Mouse (Mus musculus) gastrocnemius, postnatal 14 days (tissue): Measurements from ENCODE around the gene Mrps10. TPM values are rescaled to one million over a fixed set of nuclear protein-coding genes. Genes with fewer than 3 reads are reported as not detected.
A peak's percentile ranks its signal among the peaks of the same experiment; 100 is the strongest.

Source experiments
- DNase-seq: peaks from one replicate; pipeline ENCODE4 v3.0.0; 2021; ENCODE audit warnings: mixed read lengths
- intact Hi-C: fragments of 180-260 bp; cut with DNase I; formaldehyde crosslinking; loops from one replicate; pipeline ENCODE4 v1.15.1; 2025; ENCODE audit warnings: low total_unique reads
- total RNA-seq, 2 experiments: library from RNA; stranded (reverse); gene quantifications; 2 replicates each; pipeline ENCODE4 v1.2.3; 2021

Gene Mrps10
- total RNA-seq, 2 experiments from 2014 or later: 36.8 to 40.7 TPM

DNA sequence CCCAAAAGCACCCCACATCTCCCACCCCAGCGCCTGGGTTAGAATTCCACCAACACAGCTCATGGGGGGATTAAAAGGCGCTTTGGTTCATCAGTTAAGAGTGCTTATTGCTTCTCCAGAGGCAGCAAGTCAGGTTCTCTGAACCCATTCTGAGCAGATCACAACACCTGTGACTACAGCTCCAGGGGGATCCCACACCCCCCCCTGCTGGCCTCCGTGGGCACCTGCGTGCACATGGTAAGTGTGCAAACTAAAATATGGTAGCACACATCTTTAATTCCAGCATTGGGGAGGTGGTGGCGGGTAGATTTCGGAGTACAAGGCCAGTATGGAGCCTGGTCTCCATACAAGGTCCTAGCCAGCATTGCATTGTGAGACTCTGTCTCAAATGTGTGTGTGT is 58.6 kb downstream of the Mrps10 start:
- DNase-seq: no peak
- intact Hi-C loops: no loop called here

DNA sequence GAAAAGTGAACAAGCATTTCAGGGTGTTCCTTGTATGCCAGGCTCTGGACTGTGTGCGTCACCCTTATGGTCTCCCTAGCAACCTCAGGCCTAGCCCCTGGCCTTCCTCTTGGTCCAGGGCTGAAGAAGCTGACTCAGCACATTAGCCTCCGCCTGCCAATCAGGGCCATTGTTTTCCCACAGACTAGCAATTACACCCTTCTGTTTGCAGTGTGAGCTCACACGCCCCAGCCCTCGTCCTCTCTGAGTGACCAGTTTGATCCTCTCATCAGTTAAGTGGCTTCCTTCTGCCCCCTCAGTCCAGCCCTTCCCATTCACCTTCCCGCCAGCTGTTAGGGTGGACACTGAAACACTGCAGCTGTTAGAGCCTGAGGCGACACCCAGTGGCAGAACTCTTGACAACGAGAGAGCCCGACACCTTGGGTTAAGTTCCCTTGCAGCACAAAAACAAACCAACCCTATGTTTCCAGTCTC is 60.2 kb downstream of the Mrps10 start:
- peak; percentile 45 for DNase-seq
- intact Hi-C loops: no loop called here

DNA sequence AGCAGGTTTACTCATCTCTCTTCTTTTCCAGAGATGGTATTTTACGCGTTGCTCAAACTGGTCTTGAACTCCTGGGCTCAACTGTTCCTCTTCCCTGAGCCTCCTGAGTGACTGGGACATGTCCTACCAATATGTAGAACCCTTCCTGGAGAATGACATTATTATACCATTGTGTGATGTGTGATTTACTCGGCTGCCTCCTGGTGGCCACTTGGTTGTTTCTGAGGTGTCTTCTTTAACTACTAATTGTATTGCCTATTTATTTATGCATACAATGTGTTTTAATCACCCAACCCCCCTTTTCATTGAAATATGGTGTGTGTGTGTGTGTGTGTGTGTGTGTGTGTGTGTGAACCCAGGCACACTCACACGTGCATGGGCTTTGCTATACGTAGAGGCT is 62.1 kb downstream of the Mrps10 start:
- intact Hi-C loops: no loop called here

More for the DNA sequence above, 62.1 kb downstream of the Mrps10 start:
- no peak for DNase-seq

Other genes starting within 250 kb of the Mrps10 start
- under 1 TPM; 0.22 to 0.41 TPM for gene Guca1b, start 16.5 kb downstream of the Mrps10 start, total RNA-seq
- under 1 TPM; 0.27 to 0.66 TPM for gene Guca1a, start 31.7 kb downstream of the Mrps10 start, total RNA-seq
- under 1 TPM; 0.31 to 0.49 TPM for gene AI661453, start 67.7 kb downstream of the Mrps10 start, total RNA-seq
- not detected for gene 1700001C19Rik, start 68.5 kb downstream of the Mrps10 start, total RNA-seq
- 10 to 100 TPM in 1 of 2 experiments, 1 to 10 TPM in 1; 9.5 to 10.2 TPM for gene Taf8, start 133.4 kb downstream of the Mrps10 start, total RNA-seq
- 10 to 100 TPM; 57.0 to 63.3 TPM for gene Ccnd3, start 136.2 kb downstream of the Mrps10 start, total RNA-seq
- 10 to 100 TPM; 12.3 to 14.8 TPM for gene Bysl, start 242.6 kb downstream of the Mrps10 start, total RNA-seq
- gene Med20, start 242.7 kb downstream of the Mrps10 start, total RNA-seq: 10 to 100 TPM; 10.3 to 12.6 TPM
- 1 to 10 TPM; 1.2 to 1.9 TPM for gene Gm20517, start 242.7 kb downstream of the Mrps10 start, total RNA-seq